Mouse (Mus musculus) embryonic fibroblast, embryonic 13.5 days (primary cell): ENCODE results near the gene Scarb2. TPM values are rescaled to one million over a fixed set of nuclear protein-coding genes. Genes with fewer than 3 reads are reported as not detected.

Source experiments
- H3K27ac ChIP-seq: 2 replicates; pipeline ENCODE4 v1.5.1; 2012; ENCODE audit warnings: low read length, control low read depth, inconsistent platforms; ENCODE audit not compliant: insufficient read depth
- H3K4me1 ChIP-seq: 2 replicates; pipeline ENCODE4 v1.6.1; 2011; ENCODE audit warnings: low read length; ENCODE audit not compliant: control insufficient read depth, insufficient read depth
- H3K4me3 ChIP-seq: 2 replicates; pipeline ENCODE4 v1.5.1; 2011; ENCODE audit warnings: mild to moderate bottlenecking, control low read depth, low read length; ENCODE audit not compliant: insufficient read depth
- CTCF ChIP-seq: IDR thresholded peaks from 2 replicates; pipeline ENCODE4 v1.5.1; 2011; ENCODE audit warnings: mild to moderate bottlenecking, control low read depth, low read length, moderate library complexity, borderline replicate concordance; ENCODE audit not compliant: insufficient read depth
- POLR2A ChIP-seq: IDR thresholded peaks from 2 replicates; pipeline ENCODE4 v1.6.1; 2011; ENCODE audit warnings: low read depth, mild to moderate bottlenecking, control low read depth, low read length, moderate library complexity
- polyA plus RNA-seq: library from polyadenylated mRNA; stranded (reverse); fragments of >200 nt; gene quantifications from 2 replicates; pipeline ENCODE4 v1.2.4, GENCODE M21; 2011; ENCODE audit warnings: low read depth; ENCODE audit not compliant: missing spikeins, insufficient read length

The Scarb2 gene
- polyA plus RNA-seq, 1 experiment = 79.3 TPM

- Histone ChIP-seq H3K27ac (no peak overlapping the region), H3K4me1 (peaks cover 16% of the 10 kb centered on the region), H3K4me3 (no peak overlapping the region)
- no peak for TF ChIP-seq CTCF
- no peak for TF ChIP-seq POLR2A
These were observed 35.1 kb downstream of the Scarb2 start for GRCm38 (mm10) chr5:92471531-92471930.

DNA sequence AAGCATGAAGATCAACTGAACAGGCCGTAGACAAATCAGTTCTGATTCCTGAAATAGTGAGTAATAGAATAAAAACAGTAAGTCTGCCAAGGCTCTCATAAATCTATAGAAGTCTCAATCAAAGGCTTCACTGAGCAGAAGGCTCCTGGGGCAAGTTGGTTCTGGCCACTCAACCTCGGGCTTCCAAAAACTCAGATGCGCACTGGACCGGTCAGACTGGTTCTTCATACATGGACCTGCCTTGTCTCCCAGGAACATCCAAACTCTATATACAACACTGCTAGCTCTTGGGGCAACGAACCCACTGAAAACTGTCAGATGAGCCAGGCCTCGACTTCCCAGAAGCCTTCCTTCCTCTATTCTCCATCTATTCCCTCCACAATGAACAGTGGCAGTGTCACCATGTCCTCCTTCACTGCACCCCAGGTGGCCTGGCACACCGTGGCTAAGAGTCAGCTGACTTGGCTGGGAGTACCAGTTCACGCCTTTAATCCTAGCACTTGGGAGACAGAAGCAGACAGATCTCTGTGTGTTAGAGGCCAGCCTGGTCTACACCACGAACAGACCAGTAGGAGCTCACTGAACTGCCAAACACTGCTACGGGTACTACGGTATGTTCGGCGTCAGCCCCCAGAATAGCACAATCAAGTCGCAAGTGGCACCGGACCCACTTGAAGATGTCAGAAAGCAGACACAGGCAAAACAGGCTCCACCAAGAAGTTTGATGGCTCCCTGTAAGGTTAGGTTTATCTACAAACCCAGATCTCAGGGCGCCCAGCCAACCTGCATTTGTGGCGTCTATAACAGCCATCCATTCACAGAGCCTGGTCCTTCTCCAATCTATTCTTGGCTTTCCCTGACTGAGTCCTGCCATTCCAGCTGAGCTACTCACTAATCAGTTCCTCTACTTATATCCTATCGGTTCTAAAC is 37.2 kb downstream of the Scarb2 start:
- Histone ChIP-seq H3K27ac (peak overlapping the region; percentile 73; the same call in 1 of the 2 replicates), H3K4me3 (no peak overlapping the region), H3K4me1 (peaks cover 16% of the 10 kb centered on the region)
- TF ChIP-seq POLR2A (no peak), CTCF (no peak)

- H3K4me3 ChIP-seq = no peak overlapping the region
- H3K27ac ChIP-seq = peak overlapping the region; percentile 61; the same call in 1 of the 2 replicates
- TF ChIP-seq POLR2A (no peak), CTCF (no peak)
- H3K4me1 ChIP-seq = peaks cover 16% of the 10 kb centered on the region
These were observed 38.4 kb downstream of the Scarb2 start for GRCm38 (mm10) chr5:92468234-92468633.

GRCm38 (mm10) chr5:92467102-92467766 is 39.4 kb downstream of the Scarb2 start:
- Histone ChIP-seq H3K4me1 (peaks cover 16% of the 10 kb centered on the region), H3K27ac (peak overlapping the region; percentile 8; the same call in 1 of the 2 replicates), H3K4me3 (no peak overlapping the region)
- TF ChIP-seq POLR2A (no peak), CTCF (no peak)

GRCm38 (mm10) chr5:92465511-92465910 is 41.1 kb downstream of the Scarb2 start:
- TF ChIP-seq POLR2A = no peak
- no peak for TF ChIP-seq CTCF
- H3K4me1 ChIP-seq = peaks cover 16% of the 10 kb centered on the region
- no peak overlapping the region for H3K27ac ChIP-seq
- no peak overlapping the region for H3K4me3 ChIP-seq

DNA sequence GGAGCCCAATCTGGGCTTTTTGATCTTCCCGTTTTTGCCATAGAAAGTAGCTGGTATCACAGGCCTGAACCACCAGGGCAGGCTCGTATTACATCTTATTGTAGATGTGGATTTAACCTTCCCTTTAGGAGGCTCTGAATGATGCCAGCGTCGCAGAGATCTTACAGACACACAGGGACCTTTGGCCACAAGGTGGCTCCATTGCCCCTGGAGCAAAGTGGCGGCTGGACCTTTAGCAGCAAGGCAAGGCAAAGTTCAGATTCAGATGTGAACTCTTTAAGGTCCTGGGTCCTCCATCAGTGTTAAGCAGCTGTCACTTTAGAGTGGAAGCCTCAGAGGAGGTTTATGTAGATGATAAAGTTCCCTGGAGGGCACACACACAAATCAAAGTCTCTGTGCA is 45.3 kb downstream of the Scarb2 start:
- Histone ChIP-seq H3K4me3 (no peak overlapping the region), H3K27ac (no peak overlapping the region), H3K4me1 (no peaks in the 10 kb centered on the region)
- TF ChIP-seq CTCF (peak; percentile 88), POLR2A (no peak)

GRCm38 (mm10) chr5:92458726-92459125 is 47.9 kb downstream of the Scarb2 start:
- Histone ChIP-seq H3K4me1 (no peaks in the 10 kb centered on the region), H3K4me3 (no peak overlapping the region), H3K27ac (no peak overlapping the region)
- TF ChIP-seq CTCF (no peak), POLR2A (no peak)

DNA sequence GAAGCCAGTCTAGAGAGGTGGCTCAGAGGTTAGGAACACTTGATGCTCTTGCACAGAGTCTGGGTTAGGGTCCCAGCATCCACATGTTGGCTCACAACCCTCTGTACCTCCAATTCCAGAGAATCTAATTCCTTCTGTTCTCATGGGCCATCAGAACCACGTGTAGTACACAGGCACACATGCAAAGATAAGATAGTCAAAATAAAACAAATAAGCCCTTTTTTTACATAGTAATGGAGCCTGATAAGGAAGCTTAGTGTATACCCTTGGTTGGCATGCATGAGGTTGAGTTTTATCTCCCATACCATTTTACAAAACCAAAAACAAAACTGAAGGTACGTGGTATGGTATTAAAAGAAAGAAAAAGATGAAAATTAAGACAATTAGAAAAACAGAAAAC is 49.2 kb downstream of the Scarb2 start:
- Histone ChIP-seq H3K27ac (no peak overlapping the region), H3K4me3 (no peak overlapping the region), H3K4me1 (no peaks in the 10 kb centered on the region)
- TF ChIP-seq CTCF (no peak), POLR2A (no peak)

DNA sequence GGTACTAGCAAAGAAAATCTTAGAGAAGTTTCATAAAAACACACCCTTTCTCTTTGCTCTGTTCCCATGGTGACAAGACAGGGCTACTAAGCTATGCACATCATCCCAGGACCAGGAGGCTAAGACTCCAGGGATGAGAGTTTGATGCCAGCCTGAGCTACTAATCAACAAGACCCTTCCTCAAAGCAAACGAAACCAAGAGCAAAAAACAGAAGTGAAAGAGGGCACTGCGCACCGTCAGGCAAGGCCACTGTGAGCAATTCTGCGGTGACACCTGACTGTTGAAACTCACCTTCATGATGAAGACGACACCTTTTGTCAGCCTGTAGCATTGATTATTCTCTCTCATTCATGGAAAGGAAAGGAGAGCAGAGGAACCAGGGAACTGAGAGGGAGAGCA is 53.8 kb downstream of the Scarb2 start:
- Histone ChIP-seq H3K27ac (no peak overlapping the region), H3K4me3 (no peak overlapping the region), H3K4me1 (no peaks in the 10 kb centered on the region)
- TF ChIP-seq CTCF = no peak
- TF ChIP-seq POLR2A = no peak

GRCm38 (mm10) chr5:92446736-92447135 is 59.9 kb downstream of the Scarb2 start:
- Histone ChIP-seq H3K4me1 (no peaks in the 10 kb centered on the region), H3K4me3 (no peak overlapping the region), H3K27ac (no peak overlapping the region)
- TF ChIP-seq CTCF = no peak
- TF ChIP-seq POLR2A = no peak
